Mouse (Mus musculus): ENCODE measurements around the gene Gprin1. TPM values are rescaled to one million over a fixed set of nuclear protein-coding genes. Genes with fewer than 3 reads are reported as not detected.
A peak's percentile ranks its signal among the peaks of the same experiment; 100 is the strongest.

Gprin1 gene
- polyA plus RNA-seq, 1 experiment from 2014 or later: 0.20 TPM

DNA sequence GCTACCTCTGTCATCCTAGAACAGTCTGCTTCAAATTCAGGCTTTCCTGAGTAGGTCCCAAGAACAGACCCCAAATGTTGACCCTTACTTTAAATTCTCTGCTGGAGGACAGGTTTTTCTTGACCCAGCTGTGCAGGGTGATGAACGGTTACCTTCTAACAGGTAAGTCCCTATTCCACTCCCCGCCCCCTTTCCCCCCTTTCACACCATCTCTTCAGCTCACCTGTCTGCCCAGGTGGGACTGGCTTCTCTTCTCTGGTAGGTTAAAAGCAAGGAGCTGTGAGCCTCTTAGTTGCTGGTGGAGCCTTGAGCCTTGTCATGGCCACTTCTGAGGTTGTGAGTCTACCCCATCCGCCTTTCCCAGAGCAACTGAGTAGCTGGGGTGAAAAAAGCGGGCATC, 34.0 kb upstream of the Gprin1 start, which contains the start of gene Eif4e1b:
Eif4e1b (plus strand) TSS at position 301 of the 400 bp plus-strand sequence.
- no peak within 1 kb of the TSS for H3K4me2 ChIP-seq

DNA sequence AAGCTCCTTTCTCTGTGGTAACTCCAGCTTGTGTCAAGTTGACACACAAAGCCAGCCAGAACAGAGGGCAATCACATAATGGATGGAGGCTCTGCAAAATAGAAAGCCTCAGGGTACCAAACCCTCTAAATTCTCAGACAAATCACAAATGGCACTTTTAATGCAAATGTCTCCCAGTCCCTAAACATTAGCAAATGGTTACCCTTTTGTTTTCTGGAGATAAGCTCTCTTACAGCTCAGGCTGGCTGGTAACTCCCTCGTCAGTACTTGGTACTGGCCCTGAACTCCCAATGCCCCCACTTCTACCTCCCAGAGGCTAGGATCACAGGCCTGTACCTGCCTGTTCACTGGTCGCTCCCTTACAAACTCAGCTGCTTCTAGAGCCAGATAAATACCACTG, 33.6 kb upstream of the Gprin1 start:
- Histone ChIP-seq H3K4me1 (peaks cover 6% of the 10 kb centered on the region; the same call in 1 of the 2 replicates), H3K9me3 (no peaks in the 10 kb centered on the region), H3K27ac (no peak overlapping the region), H3K27me3 (0 out of 2 replicates have a peak, but pooled peaks cover 5% of the 10 kb centered on the region), H3K4me2 (no peak overlapping the region), H3K36me3 (no peaks in the 10 kb centered on the region), H3K4me3 (no peak overlapping the region), H3K9ac (no peak overlapping the region)
- ATAC-seq (ENCODE audit: insufficient number of reproducible peaks, low FRiP score, low TSS enrichment, low read depth): no peak
- 38% methylated on average over 2 of the region's 2 CpGs for WGBS

More for the DNA sequence above, 34.0 kb upstream of the Gprin1 start, which contains the start of gene Eif4e1b:
- no peak for ATAC-seq (ENCODE audit: insufficient number of reproducible peaks, low FRiP score, low TSS enrichment, low read depth)
- peaks cover 6% of the 10 kb centered on the region; the same call in 1 of the 2 replicates for H3K4me1 ChIP-seq
- H3K36me3 ChIP-seq: no peaks in the 10 kb centered on the region
- H3K9ac ChIP-seq: no peak within 1 kb of the TSS
- no peak within 1 kb of the TSS for H3K27ac ChIP-seq
- H3K9me3 ChIP-seq: no peaks in the 10 kb centered on the region
- peaks cover 9% of the 10 kb centered on the region; the same call in 1 of the 2 replicates for H3K27me3 ChIP-seq
- H3K4me3 ChIP-seq: no peak within 1 kb of the TSS
- WGBS: 87% methylated on average over 4 of the region's 4 CpGs

DNA sequence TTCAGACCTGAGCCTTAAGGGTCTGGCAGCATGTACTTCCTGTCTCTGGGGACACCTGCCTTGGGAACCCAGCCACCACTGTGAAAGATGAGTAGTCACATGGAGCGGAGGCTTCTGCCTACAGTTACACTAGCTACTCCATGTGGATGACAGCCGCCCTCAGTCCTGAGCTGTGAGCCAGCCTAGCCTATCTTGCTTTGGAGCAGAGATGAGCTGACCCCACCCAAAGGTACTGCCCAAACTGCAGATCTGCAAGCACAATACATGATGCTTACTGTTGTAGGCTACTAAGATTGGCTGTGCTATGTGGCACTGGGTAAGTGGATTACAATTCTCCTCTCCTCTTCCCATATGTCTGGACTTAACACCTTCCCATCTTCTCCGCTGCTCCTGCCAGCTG, 31.4 kb upstream of the Gprin1 start:
- Histone ChIP-seq H3K4me3 (no peak overlapping the region), H3K27me3 (no peaks in the 10 kb centered on the region), H3K4me2 (no peak overlapping the region), H3K9ac (no peak overlapping the region), H3K9me3 (no peaks in the 10 kb centered on the region), H3K27ac (no peak overlapping the region), H3K36me3 (no peaks in the 10 kb centered on the region), H3K4me1 (peaks cover 6% of the 10 kb centered on the region; the same call in 1 of the 2 replicates)
- WGBS: 76% methylated on average over 3 of the region's 3 CpGs
- no peak for ATAC-seq (ENCODE audit: insufficient number of reproducible peaks, low FRiP score, low TSS enrichment, low read depth)

- peak; percentile 48; the same call in 1 of the 2 replicates for ATAC-seq (ENCODE audit: insufficient number of reproducible peaks, low FRiP score, low TSS enrichment, low read depth)
- Histone ChIP-seq H3K9me3 (no peaks in the 10 kb centered on the region), H3K27ac (no peak overlapping the region; the same call in 1 of the 2 replicates), H3K9ac (no peak overlapping the region), H3K36me3 (no peaks in the 10 kb centered on the region), H3K4me2 (no peak overlapping the region), H3K27me3 (no peaks in the 10 kb centered on the region), H3K4me1 (peaks cover 6% of the 10 kb centered on the region; the same call in 1 of the 2 replicates), H3K4me3 (no peak overlapping the region)
- WGBS: 71% methylated on average over 3 of the region's 3 CpGs
Observed at GRCm38 (mm10) chr13:54780592-54780991, 30.9 kb upstream of the Gprin1 start.

DNA sequence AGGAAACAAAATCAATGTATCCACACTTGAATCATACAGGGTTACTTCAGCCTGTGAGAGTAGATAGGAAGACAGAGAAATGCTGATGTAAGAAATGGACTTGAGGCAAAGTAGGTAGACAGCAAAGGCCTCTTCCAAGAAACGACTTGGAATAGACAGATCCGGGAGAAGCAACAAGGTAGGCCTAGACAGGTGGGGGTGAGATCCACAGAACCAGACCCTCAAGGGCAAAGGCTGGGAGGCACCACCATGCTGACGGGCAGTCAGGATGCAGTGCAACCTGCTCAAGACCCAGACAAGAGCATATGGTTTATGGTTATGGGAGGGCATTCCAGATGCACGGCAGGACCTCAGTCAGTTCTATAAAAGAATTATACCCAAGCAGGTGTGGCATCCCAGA, 17.3 kb upstream of the Gprin1 start:
- Histone ChIP-seq H3K36me3 (no peaks in the 10 kb centered on the region), H3K4me2 (no peak overlapping the region), H3K4me3 (no peak overlapping the region), H3K9me3 (no peaks in the 10 kb centered on the region), H3K27ac (no peak overlapping the region), H3K4me1 (peaks cover 11% of the 10 kb centered on the region), H3K27me3 (peaks cover 58% of the 10 kb centered on the region), H3K9ac (no peak overlapping the region)
- WGBS: 67% methylated on average over 4 of the region's 4 CpGs
- ATAC-seq (ENCODE audit: insufficient number of reproducible peaks, low FRiP score, low TSS enrichment, low read depth): no peak

DNA sequence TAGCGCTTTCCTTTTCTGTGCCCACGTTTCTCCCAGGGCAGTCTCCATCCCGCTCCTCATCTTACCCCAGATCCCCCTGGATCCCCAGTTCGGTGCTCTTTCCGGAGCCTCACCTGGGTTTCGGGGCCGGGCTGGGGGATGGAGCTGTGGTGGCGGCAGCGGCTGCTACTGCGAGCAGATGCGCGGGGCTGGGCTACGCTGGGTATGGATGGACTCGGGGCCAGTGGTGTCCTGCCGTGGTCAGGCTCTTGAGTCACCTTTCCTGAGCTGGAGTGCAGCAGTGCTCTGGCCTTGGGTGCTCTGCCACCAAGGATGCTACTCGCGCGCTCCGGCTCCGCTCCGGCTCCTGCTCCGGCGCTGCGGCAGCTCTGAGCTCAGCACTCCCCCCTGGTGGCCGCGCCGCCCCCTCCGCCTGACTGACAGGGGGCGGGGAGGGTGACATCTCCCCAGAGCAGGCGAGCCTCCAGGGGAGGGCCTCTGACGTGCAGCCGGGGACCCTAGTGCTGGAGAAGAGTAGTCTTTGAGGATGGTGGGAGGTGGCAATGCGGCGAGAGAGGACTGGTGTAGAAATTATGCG, 16.6 kb upstream of the Gprin1 start, which contains the start of gene Sncb:
Sncb (minus strand) TSS at position 404 of the 577 bp plus-strand sequence.
- H3K27me3 ChIP-seq: peaks cover 65% of the 10 kb centered on the region
- ATAC-seq (ENCODE audit: insufficient number of reproducible peaks, low FRiP score, low TSS enrichment, low read depth): no peak
- H3K4me3 ChIP-seq: peak within 1 kb of the TSS; percentile 27
- no peak within 1 kb of the TSS for H3K9ac ChIP-seq
- no peaks in the 10 kb centered on the region for H3K36me3 ChIP-seq
- WGBS: 1% methylated on average over 35 of the region's 35 CpGs
- H3K4me2 ChIP-seq: peak within 1 kb of the TSS; percentile 44
- H3K27ac ChIP-seq: no peak within 1 kb of the TSS
- H3K9me3 ChIP-seq: no peaks in the 10 kb centered on the region
- peaks cover 11% of the 10 kb centered on the region for H3K4me1 ChIP-seq

DNA sequence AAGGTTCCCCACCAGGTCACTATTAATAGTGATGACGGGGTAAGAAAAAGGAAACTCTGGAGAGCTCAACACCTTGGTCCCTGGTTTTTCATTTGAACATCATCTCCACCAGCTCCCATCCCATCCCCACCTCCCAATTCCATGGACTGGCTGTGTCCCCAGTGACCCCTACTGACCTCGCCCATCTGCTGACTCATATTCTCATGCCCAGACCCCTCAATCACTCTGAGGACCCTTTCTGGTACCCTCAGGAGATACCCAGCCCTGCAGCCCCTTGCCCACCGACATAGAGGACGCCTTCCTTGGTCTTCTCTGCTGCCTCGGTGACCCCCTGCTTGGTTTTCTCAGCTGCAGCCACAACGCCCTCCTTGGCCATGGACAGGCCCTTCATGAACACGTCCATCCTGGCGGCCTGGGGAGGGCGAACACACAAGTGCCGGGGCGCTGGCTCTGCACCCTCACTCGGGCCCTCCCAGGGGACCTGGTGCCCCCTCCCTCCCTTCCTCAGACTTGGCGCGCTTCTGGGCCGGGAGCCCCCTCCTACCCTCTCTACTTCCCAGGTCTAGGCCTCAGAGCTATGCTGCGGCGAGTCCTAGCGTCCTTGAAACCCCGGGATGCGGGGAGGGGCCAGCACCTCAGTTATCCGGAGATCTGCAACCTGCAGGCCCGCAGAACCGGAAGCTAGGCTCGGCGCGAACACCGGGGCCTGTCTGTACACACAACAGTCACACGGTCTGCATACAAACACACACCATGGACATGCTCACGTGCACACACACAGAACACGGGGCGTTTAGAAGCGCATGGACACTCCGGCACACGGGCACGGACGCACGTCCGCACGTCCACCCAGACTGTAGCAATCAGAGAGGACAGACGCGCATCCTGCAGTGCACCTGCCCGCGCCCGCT, 15.9 kb upstream of the Gprin1 start:
- ATAC-seq (ENCODE audit: insufficient number of reproducible peaks, low FRiP score, low TSS enrichment, low read depth): 0 out of 2 replicates have a peak, but pooled peaks have one; percentile 41
- peak overlapping the region; percentile 27 for H3K4me3 ChIP-seq
- peaks cover 11% of the 10 kb centered on the region for H3K4me1 ChIP-seq
- H3K27ac ChIP-seq: no peak overlapping the region
- H3K9ac ChIP-seq: no peak overlapping the region
- H3K4me2 ChIP-seq: peak overlapping the region; percentile 44
- WGBS: 6% methylated on average over 44 of the region's 44 CpGs
- H3K36me3 ChIP-seq: no peaks in the 10 kb centered on the region
- no peaks in the 10 kb centered on the region for H3K9me3 ChIP-seq
- peaks cover 72% of the 10 kb centered on the region for H3K27me3 ChIP-seq

- Histone ChIP-seq H3K9ac (no peak overlapping the region), H3K9me3 (no peaks in the 10 kb centered on the region), H3K27ac (no peak overlapping the region), H3K4me2 (no peak overlapping the region), H3K4me3 (no peak overlapping the region), H3K27me3 (peaks cover 82% of the 10 kb centered on the region), H3K36me3 (no peaks in the 10 kb centered on the region), H3K4me1 (peaks cover 20% of the 10 kb centered on the region)
- ATAC-seq (ENCODE audit: insufficient number of reproducible peaks, low FRiP score, low TSS enrichment, low read depth): no peak
- 73% methylated on average over 7 of the region's 7 CpGs for WGBS
Observed at GRCm38 (mm10) chr13:54760906-54761305, 11.2 kb upstream of the Gprin1 start.

- WGBS: 38% methylated on average over 8 of the region's 8 CpGs
- H3K9ac ChIP-seq: no peak overlapping the region
- ATAC-seq (ENCODE audit: insufficient number of reproducible peaks, low FRiP score, low TSS enrichment, low read depth): no peak
- H3K4me2 ChIP-seq: no peak overlapping the region
- no peak overlapping the region for H3K27ac ChIP-seq
- no peaks in the 10 kb centered on the region for H3K9me3 ChIP-seq
- H3K27me3 ChIP-seq: peaks cover 82% of the 10 kb centered on the region
- no peaks in the 10 kb centered on the region for H3K36me3 ChIP-seq
- peaks cover 16% of the 10 kb centered on the region for H3K4me1 ChIP-seq
- no peak overlapping the region for H3K4me3 ChIP-seq
Observed at GRCm38 (mm10) chr13:54760164-54760795, 10.6 kb upstream of the Gprin1 start.

DNA sequence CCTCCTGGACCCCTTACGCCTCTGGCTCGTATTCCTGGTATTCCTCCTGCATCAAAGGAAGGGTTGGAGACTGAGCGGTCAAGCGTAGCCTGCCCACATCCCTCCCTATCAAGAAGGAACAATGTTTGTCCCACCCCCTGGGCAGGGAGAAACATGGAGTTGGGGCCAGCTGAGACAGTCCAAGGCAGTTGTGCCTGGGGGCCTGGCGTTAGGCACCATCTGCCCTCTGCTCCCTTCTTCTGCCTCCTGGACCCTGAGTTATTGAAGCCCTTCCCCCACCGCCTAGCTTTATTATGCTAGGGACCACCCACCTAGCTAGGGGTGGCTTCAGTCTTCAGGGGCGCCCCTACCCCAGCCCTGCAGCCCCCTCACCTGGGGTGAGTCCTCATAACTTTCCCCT, 9.8 kb upstream of the Gprin1 start:
- H3K27me3 ChIP-seq: peaks cover 81% of the 10 kb centered on the region
- no peaks in the 10 kb centered on the region for H3K9me3 ChIP-seq
- whole genome bisulfite sequencing: 8% methylated on average over 7 of the region's 7 CpGs
- no peak for ATAC-seq (ENCODE audit: insufficient number of reproducible peaks, low FRiP score, low TSS enrichment, low read depth)
- no peaks in the 10 kb centered on the region for H3K36me3 ChIP-seq
- no peak overlapping the region for H3K4me3 ChIP-seq
- H3K9ac ChIP-seq: no peak overlapping the region
- H3K4me2 ChIP-seq: no peak overlapping the region
- H3K27ac ChIP-seq: no peak overlapping the region
- peaks cover 16% of the 10 kb centered on the region for H3K4me1 ChIP-seq

DNA sequence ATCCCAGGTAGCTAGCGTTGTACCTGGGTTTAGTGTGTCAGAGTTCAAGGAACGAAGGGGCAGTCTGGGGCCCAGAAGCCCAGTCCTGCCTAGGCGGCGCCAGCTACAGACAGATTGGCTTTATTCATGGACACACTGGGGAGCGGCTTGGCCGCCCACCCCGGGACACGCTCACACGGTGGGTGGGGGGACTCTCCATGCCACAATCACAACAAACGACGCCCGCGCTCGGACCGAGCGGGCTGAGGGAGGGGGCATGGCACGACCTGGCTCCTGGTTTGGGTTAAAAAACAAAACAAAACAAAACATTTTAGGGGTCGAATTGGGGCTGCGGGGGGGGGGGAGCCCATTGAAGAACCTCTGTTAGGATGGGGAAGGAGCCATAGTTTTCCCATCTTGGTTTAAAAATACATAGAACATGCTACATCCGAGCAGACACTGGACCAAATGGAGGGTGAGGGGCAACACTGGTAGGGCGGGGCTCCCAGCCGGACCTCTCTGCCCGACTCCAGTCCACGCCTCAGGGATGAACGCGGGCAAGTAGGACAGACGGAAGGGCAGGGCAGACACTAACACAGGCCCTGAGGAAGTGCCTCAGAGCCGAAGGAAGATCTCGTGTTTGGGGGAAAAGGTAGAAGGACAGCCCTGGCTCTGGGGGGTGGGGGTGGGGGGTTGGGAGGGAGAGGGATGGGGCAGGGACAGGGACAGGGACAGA, 9.2 kb upstream of the Gprin1 start:
- Histone ChIP-seq H3K9me3 (no peaks in the 10 kb centered on the region), H3K4me3 (peak overlapping the region; percentile 35; the same call in 1 of the 2 replicates), H3K27me3 (peaks cover 80% of the 10 kb centered on the region), H3K27ac (no peak overlapping the region), H3K4me2 (peak overlapping the region; percentile 61; the same call in 1 of the 2 replicates), H3K36me3 (no peaks in the 10 kb centered on the region), H3K9ac (no peak overlapping the region), H3K4me1 (peaks cover 16% of the 10 kb centered on the region)
- WGBS: 2% methylated on average over 28 of the region's 29 CpGs
- ATAC-seq (ENCODE audit: insufficient number of reproducible peaks, low FRiP score, low TSS enrichment, low read depth): no peak
